Mouse (Mus musculus): ENCODE results near the gene Nphp1. TPM values are rescaled to one million over a fixed set of nuclear protein-coding genes. Genes with fewer than 3 reads are reported as not detected.

The Nphp1 gene
- total RNA-seq, 2 experiments from 2014 or later: 13.4 to 13.8 TPM

- no peak for DNase-seq (ENCODE audit: low spot score in 2 of 2)
Measured at GRCm38 (mm10) chr2:127751849-127752610, 36.7 kb downstream of the Nphp1 start.

DNA sequence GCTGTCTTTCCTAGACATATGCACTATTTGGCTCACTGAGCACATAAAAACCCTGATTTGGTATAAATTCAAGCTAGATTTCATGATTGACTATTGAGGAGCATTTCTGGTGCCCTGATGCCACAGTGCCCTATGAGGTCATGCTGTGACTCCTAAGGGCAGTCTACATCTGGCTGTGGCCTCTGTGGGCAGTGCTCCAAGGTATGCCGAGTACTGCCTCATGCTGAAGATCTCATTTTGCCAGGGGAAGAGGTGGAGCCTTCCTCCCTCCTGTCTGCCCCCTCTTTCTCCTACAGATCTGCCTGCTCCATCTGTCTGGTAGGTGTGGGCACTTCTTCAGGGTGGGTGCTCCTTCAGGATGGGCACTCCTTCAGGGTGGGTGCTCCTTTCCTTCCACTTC, 39.3 kb downstream of the Nphp1 start:
- no peak for DNase-seq (ENCODE audit: low spot score in 2 of 2)

DNA sequence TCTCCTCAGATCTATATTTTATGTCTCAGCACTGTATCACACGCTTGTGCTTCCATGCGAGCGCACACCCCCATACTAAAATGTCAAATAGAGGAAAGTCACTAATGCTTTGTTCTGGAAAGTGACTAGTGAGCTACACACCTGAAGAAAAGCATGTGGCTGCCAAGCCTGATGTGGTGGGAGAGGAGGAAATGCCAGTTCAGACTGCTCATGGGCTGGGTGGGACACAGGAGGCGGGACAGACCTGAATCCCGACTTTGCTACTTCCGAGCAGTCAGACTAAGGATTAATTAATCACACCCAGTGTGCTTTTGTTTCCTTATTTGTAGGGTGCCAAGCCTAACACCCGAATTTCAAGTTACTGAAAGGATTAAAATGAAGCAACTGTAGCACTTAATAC, 40.4 kb downstream of the Nphp1 start:
- DNase-seq (ENCODE audit: low spot score in 2 of 2): no peak

DNA sequence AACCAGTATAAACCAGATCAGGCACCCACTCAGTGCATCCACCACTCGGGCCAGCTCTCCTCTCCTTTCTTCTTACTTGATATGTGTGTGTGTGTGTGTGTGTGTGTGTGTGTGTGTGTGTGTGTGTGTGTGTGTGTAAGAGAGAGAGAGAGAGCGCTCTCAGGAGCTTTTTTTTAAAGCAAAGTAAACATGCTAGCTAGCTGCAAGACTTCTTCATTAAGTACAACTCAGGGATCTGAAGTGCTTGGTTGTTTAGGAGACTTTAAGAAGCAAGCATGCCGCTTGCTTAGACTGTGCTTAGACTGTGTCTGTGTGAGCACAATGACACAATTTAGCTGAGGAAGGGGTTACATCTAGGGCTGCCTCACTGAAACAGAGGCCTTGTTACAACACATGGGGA, 46.1 kb downstream of the Nphp1 start:
- DNase-seq (ENCODE audit: low spot score in 2 of 2): no peak

- DNase-seq (ENCODE audit: low spot score in 2 of 2): no peak
Measured at GRCm38 (mm10) chr2:127740756-127741519, 47.8 kb downstream of the Nphp1 start.

GRCm38 (mm10) chr2:127737885-127738284, 50.8 kb downstream of the Nphp1 start:
- no peak for DNase-seq (ENCODE audit: low spot score in 2 of 2)

DNA sequence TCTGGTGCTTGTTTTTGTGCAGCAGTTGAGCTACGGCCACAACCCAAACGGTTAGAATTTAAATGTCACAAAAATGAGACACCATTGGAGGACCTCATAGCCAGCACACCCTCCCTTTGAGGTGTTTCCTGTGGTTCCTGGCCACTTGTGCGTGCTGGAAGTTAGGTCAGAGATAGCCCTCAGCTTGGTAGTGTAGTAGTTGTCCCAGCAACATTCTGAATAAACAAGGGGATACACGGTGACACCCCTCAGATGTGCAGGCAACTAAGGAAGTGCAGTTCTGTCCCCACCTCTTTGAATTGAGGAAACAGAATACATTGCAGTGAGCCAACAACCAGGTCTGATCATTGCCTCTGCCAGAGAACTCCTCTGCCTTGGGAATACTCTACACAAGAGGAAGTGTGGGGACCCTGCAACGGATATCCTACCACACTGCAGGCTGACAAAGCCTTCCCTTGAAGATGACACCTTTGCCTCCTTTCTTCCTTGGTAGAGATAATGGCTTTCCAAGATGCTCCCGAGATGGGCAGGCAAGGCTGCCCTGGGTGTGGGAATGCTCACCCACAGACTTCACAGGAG, 52.0 kb downstream of the Nphp1 start:
- no peak for DNase-seq (ENCODE audit: low spot score in 2 of 2)

- DNase-seq (ENCODE audit: low spot score in 2 of 2): no peak
Measured at GRCm38 (mm10) chr2:127735512-127736145, 53.1 kb downstream of the Nphp1 start.

- no peak for DNase-seq (ENCODE audit: low spot score in 2 of 2)
Measured at GRCm38 (mm10) chr2:127734889-127735288, 53.8 kb downstream of the Nphp1 start.

GRCm38 (mm10) chr2:127730301-127730997, 58.2 kb downstream of the Nphp1 start:
- DNase-seq (ENCODE audit: low spot score in 2 of 2): no peak

DNA sequence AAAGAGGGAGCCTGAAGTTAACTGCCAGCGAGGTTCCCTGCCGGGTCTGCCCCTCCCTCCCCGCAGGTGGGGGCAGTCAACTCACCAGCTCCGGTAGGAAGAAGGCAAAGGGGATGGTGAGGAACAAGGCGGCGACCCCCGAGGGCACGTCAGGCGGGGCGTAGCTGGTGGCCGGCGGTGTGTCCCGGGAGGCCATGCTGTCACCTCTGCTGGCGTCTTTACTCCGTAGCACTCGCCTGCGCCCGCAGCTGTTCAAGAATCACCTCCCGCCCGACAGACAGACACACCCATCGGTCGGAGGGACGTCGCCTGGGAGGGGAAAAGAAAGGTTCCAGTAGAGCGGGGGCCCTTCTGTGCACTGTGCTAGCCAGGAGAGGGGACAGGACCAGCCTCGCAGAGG, 59.0 kb downstream of the Nphp1 start, which contains the start of gene Mall:
Gene Mall (minus strand): TSS at position 262 of the 400 bp plus-strand sequence.
- no peak for DNase-seq (ENCODE audit: low spot score in 2 of 2)

- DNase-seq (ENCODE audit: low spot score in 2 of 2): no peak
Measured at GRCm38 (mm10) chr2:127728661-127729450, 59.8 kb downstream of the Nphp1 start.

DNA sequence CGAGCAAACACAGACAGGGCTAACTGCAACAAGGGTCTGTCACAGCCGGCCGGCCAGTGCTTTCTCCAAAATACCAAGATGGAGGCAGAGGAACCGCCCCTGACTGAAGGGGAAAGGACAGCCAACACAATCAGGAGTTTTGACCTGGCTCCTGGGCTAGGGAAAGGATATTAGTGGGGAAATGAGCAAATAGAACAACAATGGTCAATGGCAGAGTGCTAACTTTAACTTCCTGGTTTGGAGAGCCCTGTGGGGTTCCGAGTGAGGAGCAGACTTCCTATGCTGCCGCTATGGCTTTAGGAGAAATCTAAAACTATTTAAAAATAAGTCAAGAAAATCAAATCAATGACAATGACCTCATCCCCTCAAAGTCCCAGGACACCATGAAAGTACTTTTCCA, 60.6 kb downstream of the Nphp1 start:
- DNase-seq (ENCODE audit: low spot score in 2 of 2): no peak

DNA sequence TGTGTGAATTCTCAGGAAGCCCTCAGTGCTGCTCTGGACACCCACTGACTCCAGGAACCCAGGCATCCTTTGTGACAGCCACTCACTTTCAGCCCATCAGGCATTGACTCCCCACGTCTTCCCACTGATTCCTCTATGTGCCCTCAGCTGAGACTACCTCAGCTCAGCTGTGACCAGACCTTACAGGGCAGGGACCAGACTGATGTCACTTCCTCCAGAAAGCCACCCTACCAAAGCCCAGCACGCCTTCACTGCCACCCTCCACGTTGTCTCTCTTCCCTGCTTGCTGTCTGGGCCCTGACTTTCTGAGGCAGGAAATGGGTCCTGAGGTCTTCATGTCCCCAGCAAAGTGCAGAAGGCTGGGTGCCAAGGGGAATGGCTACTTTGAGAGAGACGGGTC, 65.5 kb downstream of the Nphp1 start:
- DNase-seq (ENCODE audit: low spot score in 2 of 2): no peak

DNA sequence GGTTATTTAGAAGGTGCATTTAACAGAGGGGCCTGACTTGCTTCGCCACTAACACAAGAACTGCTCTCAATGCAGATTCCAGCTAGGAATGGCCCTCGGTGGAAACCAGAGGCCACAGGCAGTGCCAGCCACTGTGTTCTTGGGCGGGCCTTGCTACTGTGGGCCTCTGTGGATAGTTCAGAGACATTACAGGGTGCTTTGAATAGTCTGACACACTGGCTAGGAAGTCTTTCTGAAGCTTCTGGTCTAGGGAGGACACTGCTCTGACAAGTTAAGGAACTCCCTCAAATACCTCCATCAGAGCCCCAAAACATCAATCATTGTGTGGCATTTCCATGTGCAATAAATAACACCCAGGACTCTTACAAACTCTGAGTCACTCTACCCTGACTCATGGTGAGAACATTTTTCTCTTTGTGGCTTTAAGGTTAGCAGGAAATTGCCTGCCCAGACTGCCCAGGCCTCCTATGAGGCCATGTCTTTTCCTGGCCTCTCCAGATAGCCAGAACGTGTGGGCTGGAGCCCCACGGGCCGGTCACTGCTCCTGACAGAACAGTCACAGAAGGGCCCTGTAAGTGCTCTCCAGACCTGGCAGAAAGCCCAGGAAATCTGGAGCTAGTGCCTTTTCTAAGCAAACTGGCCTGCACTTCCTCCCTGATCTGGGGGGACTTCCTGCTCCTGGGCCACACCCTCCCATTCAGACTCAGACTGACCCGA, 66.4 kb downstream of the Nphp1 start:
- peak; percentile 36 to 78 for DNase-seq (ENCODE audit: low spot score in 2 of 2)

DNA sequence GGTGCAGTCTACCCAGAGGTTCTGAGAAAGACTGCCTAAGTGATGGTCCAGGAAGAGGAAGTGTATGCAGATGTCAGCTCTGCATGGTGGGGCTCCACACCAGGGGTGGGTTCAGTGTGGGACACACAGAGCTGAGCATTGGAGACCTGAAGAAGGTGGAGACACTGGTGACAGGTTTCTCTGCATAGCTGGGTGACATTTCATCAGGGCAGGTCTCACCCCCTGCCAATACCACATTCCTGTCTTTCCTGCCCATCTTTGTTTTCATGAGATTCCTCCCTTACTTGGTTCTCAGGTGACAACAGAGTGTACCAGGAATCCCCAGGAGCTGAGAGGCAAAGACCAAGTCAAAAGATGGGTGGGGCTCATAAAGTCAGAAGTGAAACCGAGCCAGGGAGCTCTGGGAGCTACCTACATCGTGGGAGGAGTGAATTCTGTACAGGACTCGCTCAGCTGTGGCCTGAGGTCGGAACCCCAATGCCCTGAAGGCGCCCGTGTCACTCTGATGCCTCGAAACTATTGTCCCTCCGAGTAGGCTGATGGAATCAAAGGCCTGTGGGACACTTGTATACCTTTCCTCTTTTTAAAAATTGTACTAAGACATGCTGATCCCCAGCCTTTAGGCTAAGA, 69.7 kb downstream of the Nphp1 start:
- DNase-seq (ENCODE audit: low spot score in 2 of 2): no peak

DNA sequence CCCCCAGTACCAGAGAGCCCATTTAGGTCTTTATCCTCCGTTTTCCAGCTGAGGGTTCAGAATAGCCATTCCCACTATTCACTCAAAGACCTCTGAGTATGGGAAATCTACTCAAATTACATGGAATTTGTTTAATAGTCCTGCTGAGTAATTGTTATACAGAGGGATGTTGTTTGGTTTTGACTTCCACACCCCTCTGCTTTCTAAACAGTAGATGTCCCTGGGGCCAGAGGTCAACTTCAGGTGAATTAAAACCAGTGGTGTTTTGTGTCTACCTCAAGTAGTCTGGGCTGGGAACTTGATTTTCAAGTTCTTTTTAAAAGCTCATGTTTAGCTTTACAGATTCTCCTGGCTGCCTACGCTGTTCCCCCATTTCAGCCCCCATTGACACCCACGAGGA, 74.0 kb downstream of the Nphp1 start:
- DNase-seq (ENCODE audit: low spot score in 2 of 2): no peak

- no peak for DNase-seq (ENCODE audit: low spot score in 2 of 2)
Measured at GRCm38 (mm10) chr2:127708792-127709191, 79.9 kb downstream of the Nphp1 start.

DNA sequence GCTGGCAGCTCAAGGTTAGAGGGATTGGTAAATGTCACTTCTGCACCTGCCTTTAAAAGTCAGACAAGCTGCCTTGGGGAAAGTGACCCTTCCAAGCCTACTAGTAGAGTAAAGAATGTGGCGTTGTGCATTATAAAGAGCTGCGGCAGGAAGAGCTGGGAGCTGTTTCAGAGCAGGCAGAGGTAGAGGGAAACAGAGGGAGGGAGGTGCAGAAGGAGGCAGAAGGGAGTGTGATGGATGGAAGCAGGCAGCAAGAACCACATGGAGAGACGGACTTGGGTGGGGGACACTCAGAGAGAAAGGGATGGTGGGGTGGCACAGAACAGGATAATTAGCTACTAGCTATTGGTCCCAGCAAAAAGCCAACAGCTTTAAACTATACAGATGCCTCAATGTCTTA, 80.6 kb downstream of the Nphp1 start:
- DNase-seq (ENCODE audit: low spot score in 2 of 2): no peak

Data from gastrocnemius, postnatal 4 days (tissue).